Mouse (Mus musculus) midbrain, postnatal 0 days (tissue): Measurements from ENCODE around the gene I830077J02Rik. TPM values are rescaled to one million over a fixed set of nuclear protein-coding genes. Genes with fewer than 3 reads are reported as not detected.

Experiments used
- ATAC-seq: fragments of 200-750 bp; cut with Nextera tagmentation; 2 replicates; pipeline ENCODE4 v1.8.0; 2017; ENCODE audit warnings: moderate number of reproducible peaks, mild to moderate bottlenecking, moderate TSS enrichment, moderate library complexity; ENCODE audit not compliant: low FRiP score
- DNase-seq: peaks from one replicate; pipeline ENCODE4 v3.0.0-alpha.2; 2015; ENCODE audit warnings: low spot score
- H3K27ac ChIP-seq: fragments of 300-500 bp; sonication (generic); 2 replicates; pipeline ENCODE4 v1.5.1; 2014; ENCODE audit warnings: low read depth, mild to moderate bottlenecking, low read length, mixed read lengths
- H3K27me3 ChIP-seq: fragments of 300-500 bp; sonication (generic); 2 replicates; pipeline ENCODE4 v1.6.1; 2014; ENCODE audit warnings: low read length, control low read depth, mixed read lengths; ENCODE audit not compliant: insufficient read depth
- H3K36me3 ChIP-seq: fragments of 300-500 bp; sonication (generic); 2 replicates; pipeline ENCODE4 v1.6.1; 2014; ENCODE audit warnings: low read length, control low read depth, mixed read lengths; ENCODE audit not compliant: insufficient read depth
- H3K4me1 ChIP-seq: fragments of 300-500 bp; sonication (generic); 2 replicates; pipeline ENCODE4 v1.6.1; 2014; ENCODE audit warnings: mild to moderate bottlenecking, control low read depth, antibody characterized with exemption, low read length, mixed read lengths; ENCODE audit not compliant: insufficient read depth
- H3K4me2 ChIP-seq: fragments of 300-500 bp; sonication (generic); 2 replicates; pipeline ENCODE4 v1.6.1; 2014; ENCODE audit warnings: low read depth, mild to moderate bottlenecking, low read length, mixed read lengths; ENCODE audit not compliant: poor library complexity, severe bottlenecking
- H3K4me3 ChIP-seq: fragments of 300-500 bp; sonication (generic); 2 replicates; pipeline ENCODE4 v1.5.1; 2014; ENCODE audit warnings: low read depth, mild to moderate bottlenecking, low read length, moderate library complexity
- H3K9ac ChIP-seq: fragments of 300-500 bp; sonication (generic); replicated peaks from 2 replicates; pipeline ENCODE4 v1.6.1; 2014; ENCODE audit warnings: mild to moderate bottlenecking, low read length, moderate library complexity, mixed read lengths; ENCODE audit not compliant: poor library complexity, severe bottlenecking
- H3K9me3 ChIP-seq: fragments of 300-500 bp; sonication (generic); 2 replicates; pipeline ENCODE4 v1.6.1; 2016; ENCODE audit warnings: low read length, control low read depth
- CTCF ChIP-seq: IDR thresholded peaks from 2 replicates; pipeline ENCODE4 v1.5.1; 2016; ENCODE audit warnings: antibody characterized with exemption, mild to moderate bottlenecking
- WGBS: fragments of 180-500 bp; shearing (Covaris S2); extraction: QIAGEN DNeasy Blood & Tissue Kit; methylation state at CpG from one replicate; pipeline ENCODE4 v1.1.7; 2014; 5-methylcytosine and 5-hydroxymethylcytosine counted together
- polyA plus RNA-seq: library from polyadenylated mRNA; unstranded; fragments of >200 nt; fragmentation: Nextera tagmentation; extraction: Ambion mirVana; gene quantifications from 2 replicates; pipeline ENCODE4 v1.2.1, GENCODE M21; 2015
- total RNA-seq: library from RNA; depleted of rRNA; stranded (reverse); fragments of >200 nt; gene quantifications from 2 replicates; pipeline ENCODE4 v1.2.3, GENCODE M21; 2014; rRNA removed

Gene I830077J02Rik
- total RNA-seq (0.33 and 1.0 TPM in 2 replicates), polyA plus RNA-seq (0.25 and 0.40 TPM in 2 replicates)

GRCm38 (mm10) chr3:105932240-105933071, at the start of gene I830077J02Rik:
TSS of gene I830077J02Rik (minus strand) at chr3:105932664.
- no peak for TF ChIP-seq CTCF
- no peak for DNase-seq
- H3K27me3 ChIP-seq = no peaks in the 10 kb centered on the region
- no peak within 1 kb of the TSS for H3K9ac ChIP-seq
- H3K27ac ChIP-seq = no peak within 1 kb of the TSS
- WGBS = 89% methylated on average over 8 of the region's 8 CpGs
- no peak within 1 kb of the TSS for H3K4me2 ChIP-seq
- H3K4me1 ChIP-seq = no peaks in the 10 kb centered on the region
- H3K4me3 ChIP-seq = no peak within 1 kb of the TSS
- no peaks in the 10 kb centered on the region for H3K36me3 ChIP-seq
- ATAC-seq = no peak
- H3K9me3 ChIP-seq = no peaks in the 10 kb centered on the region

- no peak for DNase-seq
- TF ChIP-seq CTCF = no peak
Observed at GRCm38 (mm10) chr3:105974174-105974573, 41.7 kb upstream of the I830077J02Rik start.

GRCm38 (mm10) chr3:105973411-105973810, 40.9 kb upstream of the I830077J02Rik start, which contains the start of gene Ovgp1:
TSS of gene Ovgp1 (plus strand) at chr3:105973711.
- no peak within 1 kb of the TSS for H3K4me3 ChIP-seq
- 83% methylated on average over 3 of the region's 3 CpGs for WGBS
- TF ChIP-seq CTCF = no peak
- no peak within 1 kb of the TSS for H3K9ac ChIP-seq
- H3K27me3 ChIP-seq = no peaks in the 10 kb centered on the region
- H3K9me3 ChIP-seq = no peaks in the 10 kb centered on the region
- no peak within 1 kb of the TSS for H3K27ac ChIP-seq
- no peak for ATAC-seq
- no peaks in the 10 kb centered on the region for H3K4me1 ChIP-seq
- no peak for DNase-seq
- no peak within 1 kb of the TSS for H3K4me2 ChIP-seq
- peaks cover 17% of the 10 kb centered on the region for H3K36me3 ChIP-seq

More at GRCm38 (mm10) chr3:105974174-105974573, 41.7 kb upstream of the I830077J02Rik start:
- no peak overlapping the region for H3K27ac ChIP-seq
- no peaks in the 10 kb centered on the region for H3K27me3 ChIP-seq
- no peaks in the 10 kb centered on the region for H3K4me1 ChIP-seq
- ATAC-seq = no peak
- no peak overlapping the region for H3K4me3 ChIP-seq
- H3K4me2 ChIP-seq = no peak overlapping the region
- no peaks in the 10 kb centered on the region for H3K9me3 ChIP-seq
- WGBS = 78% methylated on average over 2 of the region's 2 CpGs
- H3K36me3 ChIP-seq = peaks cover 10% of the 10 kb centered on the region
- H3K9ac ChIP-seq = no peak overlapping the region

GRCm38 (mm10) chr3:105971831-105972446, 39.5 kb upstream of the I830077J02Rik start:
- peaks cover 24% of the 10 kb centered on the region for H3K36me3 ChIP-seq
- 80% methylated on average over 5 of the region's 5 CpGs for WGBS
- H3K4me2 ChIP-seq = no peak overlapping the region
- no peaks in the 10 kb centered on the region for H3K9me3 ChIP-seq
- no peak overlapping the region for H3K27ac ChIP-seq
- DNase-seq = no peak
- no peak overlapping the region for H3K9ac ChIP-seq
- H3K4me1 ChIP-seq = no peaks in the 10 kb centered on the region
- H3K27me3 ChIP-seq = no peaks in the 10 kb centered on the region
- ATAC-seq = no peak
- TF ChIP-seq CTCF = no peak
- no peak overlapping the region for H3K4me3 ChIP-seq

- Histone ChIP-seq H3K27me3 (no peaks in the 10 kb centered on the region), H3K9ac (no peak overlapping the region), H3K36me3 (peaks cover 35% of the 10 kb centered on the region), H3K27ac (no peak overlapping the region), H3K9me3 (no peaks in the 10 kb centered on the region), H3K4me2 (peak overlapping the region; percentile 73; the same call in 1 of the 2 replicates), H3K4me3 (peak overlapping the region; percentile 95; the same call in 1 of the 2 replicates), H3K4me1 (0 out of 2 replicates have a peak, but pooled peaks cover 4% of the 10 kb centered on the region)
- ATAC-seq = no peak
- peak; percentile 59 for TF ChIP-seq CTCF
- DNase-seq = peak; percentile 26
- WGBS = 93% methylated on average over 2 of the region's 2 CpGs
Observed at GRCm38 (mm10) chr3:105960700-105961099, 28.2 kb upstream of the I830077J02Rik start.
